Mouse (Mus musculus) G1E (cell line): ENCODE measurements around the gene Micu2.

Experiments
- CTCF ChIP-seq: IDR thresholded peaks from 2 replicates; pipeline ENCODE4 v1.5.1; 2012; ENCODE audit warnings: low read depth, low read length, inconsistent platforms, mixed read lengths
- GATA1 ChIP-seq: IDR thresholded peaks from 2 replicates; pipeline ENCODE4 v1.6.1; 2012; ENCODE audit warnings: borderline replicate concordance, low read length, inconsistent platforms, mixed read lengths
- GATA2 ChIP-seq: IDR thresholded peaks from 2 replicates; pipeline ENCODE4 v1.6.1; 2012; ENCODE audit warnings: low read depth, low read length, inconsistent platforms, borderline replicate concordance
- POLR2AphosphoS5 ChIP-seq: IDR thresholded peaks from 2 replicates; pipeline ENCODE4 v1.6.1; 2012; ENCODE audit warnings: low read depth, low read length, inconsistent platforms; ENCODE audit not compliant: insufficient replicate concordance
- TAL1 ChIP-seq: conservative IDR thresholded peaks from 2 replicates; pipeline ENCODE4 v1.6.1; 2012; ENCODE audit warnings: low read depth, low read length, inconsistent platforms, mixed read lengths

- TF ChIP-seq CTCF (no peak), GATA1 (no peak), GATA2 (no peak), POLR2AphosphoS5 (no peak), TAL1 (no peak)
These were observed 90.6 kb downstream of the Micu2 start for GRCm38 (mm10) chr14:57908431-57908830.
